Mouse (Mus musculus) skeletal muscle tissue, adult 2 months (tissue): ENCODE measurements around the gene 1110051M20Rik.
"Not testable (repeated sequence)": the region's sequence is repeated elsewhere in the genome, so short reads cannot be mapped to it uniquely, and the experiment has no call there.

Experiments used
- DNase-seq: peaks from one replicate; pipeline ENCODE4 v3.0.0-alpha.2; 2012; ENCODE audit warnings: low read depth, low spot score

Gene 1110051M20Rik

DNA sequence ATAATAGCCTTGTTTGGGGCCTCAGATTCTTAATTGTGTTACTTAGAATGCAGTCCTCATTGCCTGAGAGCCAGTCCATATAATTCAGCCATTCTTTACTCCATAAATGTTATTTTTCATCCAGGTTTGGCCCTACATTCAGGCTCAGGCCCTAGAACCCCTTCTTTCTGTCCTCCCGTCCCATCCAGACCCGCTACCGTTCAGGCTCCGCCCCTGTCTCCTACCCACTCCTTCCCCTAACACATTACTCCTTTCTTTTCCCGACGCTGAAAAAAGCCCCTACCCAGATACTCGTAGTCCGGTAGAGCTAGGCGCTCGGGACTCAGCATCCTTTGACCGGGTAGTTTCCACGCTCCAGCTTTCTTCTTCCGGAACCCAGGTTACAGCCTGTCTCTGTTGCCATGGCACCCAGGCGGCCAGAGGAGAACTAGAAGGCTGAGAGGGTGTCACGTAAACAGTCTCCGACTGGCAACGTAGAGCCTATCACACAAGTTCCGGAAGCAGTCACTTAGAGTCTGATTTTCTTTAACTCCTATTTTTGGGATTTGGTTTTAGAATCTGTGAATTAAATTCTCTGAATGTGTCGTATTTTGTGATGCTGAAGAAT is at the start of gene 1110051M20Rik:
Gene 1110051M20Rik (minus strand): TSS at position 419 of the 607 bp plus-strand sequence.
- peak; percentile 88 for DNase-seq

DNA sequence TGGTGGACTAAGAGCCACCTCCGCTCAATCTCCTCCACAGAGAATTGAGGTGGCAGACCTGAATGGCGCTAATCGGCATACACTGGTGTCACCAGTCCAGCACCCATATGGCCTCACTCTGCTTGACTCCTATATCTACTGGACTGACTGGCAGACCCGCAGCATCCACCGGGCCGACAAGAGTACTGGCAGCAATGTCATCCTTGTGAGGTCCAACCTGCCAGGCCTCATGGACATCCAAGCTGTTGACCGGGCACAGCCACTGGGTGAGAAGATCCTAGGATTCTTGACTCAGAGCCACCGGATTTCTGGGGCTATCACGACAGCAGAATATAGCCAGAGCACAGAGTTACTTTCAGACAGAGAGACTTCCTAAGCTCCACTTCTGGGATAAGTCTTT is 49.5 kb upstream of the 1110051M20Rik start:
- no peak for DNase-seq

DNA sequence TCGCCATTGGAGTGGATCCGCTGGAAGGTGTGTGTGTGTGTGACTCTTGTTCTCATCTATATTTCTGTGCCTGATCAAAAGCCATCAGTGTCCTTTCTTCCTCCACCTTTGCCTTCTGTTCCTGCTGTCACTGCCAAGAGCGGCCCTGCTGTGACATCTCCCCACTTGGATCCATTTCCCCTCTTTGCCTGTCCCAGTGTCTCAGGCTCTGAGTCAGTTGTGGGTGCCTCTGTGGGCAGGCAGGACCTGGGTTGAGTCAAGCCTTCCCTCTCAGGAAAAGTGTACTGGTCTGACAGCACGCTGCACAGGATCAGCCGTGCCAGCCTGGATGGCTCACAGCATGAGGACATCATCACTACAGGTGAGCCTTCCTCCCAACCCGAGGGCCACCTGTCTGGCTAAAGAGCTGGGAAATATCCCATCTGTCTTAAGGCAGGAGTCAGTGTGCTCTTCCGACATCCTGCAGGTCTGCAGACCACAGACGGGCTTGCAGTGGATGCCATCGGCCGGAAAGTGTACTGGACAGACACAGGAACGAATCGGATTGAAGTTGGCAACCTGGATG is 47.6 kb upstream of the 1110051M20Rik start:
- DNase-seq = no peak

DNA sequence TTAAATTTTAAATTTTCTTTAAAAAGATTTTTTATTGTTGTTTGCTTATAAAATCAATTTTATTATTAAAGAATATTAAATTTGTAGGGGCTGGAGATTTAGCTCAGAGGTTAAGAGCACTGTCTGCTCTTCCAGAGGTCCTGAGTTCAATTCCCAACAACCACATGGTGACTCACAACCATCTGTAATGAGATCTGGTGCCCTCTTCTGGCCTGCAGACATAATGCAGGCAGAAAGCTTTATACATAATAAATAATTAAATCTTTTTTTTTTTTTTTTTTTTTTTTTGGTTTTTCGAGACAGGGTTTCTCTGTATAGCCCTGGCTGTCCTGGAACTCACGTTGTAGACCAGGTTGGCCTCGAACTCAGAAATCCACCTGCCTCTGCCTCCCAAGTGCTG is 42.8 kb upstream of the 1110051M20Rik start:
- not testable (repeated sequence) for DNase-seq

- no peak for DNase-seq
Observed at GRCm38 (mm10) chr2:91485256-91485655, 40.8 kb upstream of the 1110051M20Rik start.

- DNase-seq = no peak
Observed at GRCm38 (mm10) chr2:91484698-91485097, 40.2 kb upstream of the 1110051M20Rik start.

GRCm38 (mm10) chr2:91480805-91481514 is 36.5 kb upstream of the 1110051M20Rik start:
- DNase-seq = peak; percentile 64

DNA sequence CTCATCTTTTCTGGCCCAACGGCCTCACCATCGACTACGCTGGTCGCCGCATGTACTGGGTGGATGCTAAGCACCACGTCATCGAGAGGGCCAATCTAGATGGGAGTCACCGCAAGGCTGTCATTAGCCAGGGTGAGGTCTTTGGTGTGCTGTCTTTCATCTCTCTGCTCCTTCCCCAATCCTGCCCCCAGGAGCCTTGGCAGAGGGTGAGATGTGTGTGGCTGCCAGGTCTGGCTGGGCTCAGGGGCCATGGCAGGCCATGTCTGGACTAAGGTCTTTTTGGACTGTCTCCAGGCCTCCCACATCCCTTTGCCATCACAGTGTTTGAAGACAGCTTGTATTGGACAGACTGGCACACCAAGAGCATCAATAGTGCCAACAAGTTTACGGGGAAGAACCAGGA is 35.9 kb upstream of the 1110051M20Rik start:
- no peak for DNase-seq

- DNase-seq = no peak
Observed at GRCm38 (mm10) chr2:91476841-91477240, 32.3 kb upstream of the 1110051M20Rik start.

- no peak for DNase-seq
Observed at GRCm38 (mm10) chr2:91476251-91476661, 31.8 kb upstream of the 1110051M20Rik start.

- DNase-seq = no peak
Observed at GRCm38 (mm10) chr2:91475791-91476190, 31.3 kb upstream of the 1110051M20Rik start.

- no peak for DNase-seq
Observed at GRCm38 (mm10) chr2:91474358-91474757, 29.9 kb upstream of the 1110051M20Rik start.

DNA sequence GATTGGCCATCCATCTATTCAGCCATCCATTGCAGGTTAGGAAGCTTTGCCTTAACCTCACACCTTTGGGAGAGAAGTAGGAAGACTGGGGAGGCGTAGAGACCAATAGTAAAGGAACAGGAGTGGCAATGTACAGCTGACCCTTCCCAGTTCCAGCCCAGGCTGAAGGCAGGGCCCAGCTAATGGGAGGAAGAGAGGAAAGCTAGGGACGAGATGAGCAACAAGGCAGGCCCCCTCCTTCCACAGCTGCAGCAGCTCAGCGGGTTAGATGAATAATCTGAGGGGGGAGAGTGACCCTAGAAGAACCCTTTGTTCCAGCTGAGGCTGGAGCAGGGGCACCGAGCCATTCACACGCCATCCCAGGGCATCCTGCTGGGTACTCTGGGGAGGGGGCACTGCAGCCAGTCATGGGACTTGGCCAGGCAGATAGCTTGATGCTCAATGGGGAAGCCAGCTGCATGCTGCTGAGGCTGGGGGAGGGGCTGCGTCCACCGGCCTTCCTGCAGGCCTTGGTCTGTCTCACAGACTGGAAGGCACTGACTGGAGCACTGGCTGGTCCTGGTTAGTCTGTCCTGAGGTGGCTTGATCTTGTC is 25.6 kb upstream of the 1110051M20Rik start:
- DNase-seq = no peak

DNA sequence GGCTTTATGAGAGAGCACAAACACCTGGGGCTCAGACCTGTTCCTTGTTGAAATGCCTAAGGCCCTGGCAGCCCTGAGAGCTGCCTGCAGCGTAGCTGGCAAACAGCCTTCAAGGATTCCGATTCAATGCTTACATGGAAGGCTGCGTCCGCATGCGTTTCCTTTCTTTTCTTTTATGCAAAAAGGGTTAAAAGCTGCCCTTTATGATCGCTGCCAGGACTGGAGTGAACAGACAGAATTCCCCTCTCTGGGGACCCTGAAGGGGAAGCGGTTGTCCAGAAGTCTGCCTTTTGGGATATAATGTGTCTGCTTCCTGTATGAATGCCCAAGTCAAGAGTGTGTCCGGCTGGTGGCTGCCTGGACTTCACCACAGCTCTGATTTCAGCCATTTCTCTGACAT is 23.1 kb upstream of the 1110051M20Rik start:
- no peak for DNase-seq

- no peak for DNase-seq
Observed at GRCm38 (mm10) chr2:91465934-91466333, 21.4 kb upstream of the 1110051M20Rik start.

- no peak for DNase-seq
Observed at GRCm38 (mm10) chr2:91462681-91463080, 18.2 kb upstream of the 1110051M20Rik start.

- DNase-seq = no peak
Observed at GRCm38 (mm10) chr2:91462196-91462595, 17.7 kb upstream of the 1110051M20Rik start.

- DNase-seq = peak; percentile 79
Observed at GRCm38 (mm10) chr2:91461341-91461740, 16.8 kb upstream of the 1110051M20Rik start.

GRCm38 (mm10) chr2:91460771-91461170 is 16.3 kb upstream of the 1110051M20Rik start:
- DNase-seq = peak; percentile 87

- no peak for DNase-seq
Observed at GRCm38 (mm10) chr2:91460076-91460475, 15.6 kb upstream of the 1110051M20Rik start.

DNA sequence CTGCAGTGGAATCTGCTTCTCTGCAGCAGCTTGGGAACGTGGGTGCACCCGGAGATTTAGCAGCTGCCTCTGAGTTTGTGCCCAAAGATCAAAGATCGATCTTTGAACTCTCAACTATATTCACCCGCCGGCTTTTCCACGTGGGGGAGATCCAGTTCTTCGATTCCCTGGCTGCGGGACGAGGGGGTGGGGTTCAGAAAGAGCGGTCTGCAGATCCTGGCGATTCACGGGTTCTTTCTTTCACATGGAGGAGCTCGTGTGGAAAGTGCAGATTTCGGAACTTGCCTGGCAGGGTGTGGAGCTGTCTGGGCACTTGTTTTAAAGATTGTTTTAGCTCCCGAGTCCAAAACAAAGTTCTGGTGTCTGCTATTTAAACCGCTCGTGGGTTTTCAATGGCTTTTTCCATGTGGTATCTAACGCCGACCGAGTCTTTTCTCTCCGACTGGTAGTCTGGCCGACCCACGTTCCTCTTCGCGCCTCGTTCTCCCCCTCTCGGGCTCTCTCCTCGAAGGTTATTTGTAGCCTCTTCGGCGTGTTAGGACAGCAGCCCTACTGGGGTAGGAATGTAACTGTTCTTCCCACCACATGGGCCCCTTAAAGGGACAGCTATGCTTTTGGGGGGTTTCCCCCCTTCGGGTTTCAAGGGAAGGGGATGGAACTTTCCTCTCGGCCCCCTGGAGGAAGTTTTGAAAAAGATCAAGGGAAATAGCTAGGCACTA is 14.3 kb upstream of the 1110051M20Rik start:
- DNase-seq = no peak

GRCm38 (mm10) chr2:91458252-91458672 is 13.8 kb upstream of the 1110051M20Rik start:
- no peak for DNase-seq
